Mouse (Mus musculus) cerebellum, postnatal 36 days (tissue): ENCODE results near the gene Gm21677.
"Not testable (repeated sequence)": the region's sequence is repeated elsewhere in the genome, so short reads cannot be mapped to it uniquely, and the experiment has no call there.

Experiments used
- DNase-seq, 2 experiments: peaks; one replicate each; pipeline ENCODE4 v3.0.0; 2021 to 2022; ENCODE audit warnings: mixed read lengths in 2 of 2

The Gm21677 gene

GRCm38 (mm10) chrY:3306349-3306748 is at the start of gene Gm21677:
Gene Gm21677, minus strand, starts transcription at chrY:3306449.
- not testable (repeated sequence) for DNase-seq

GRCm38 (mm10) chrY:3345229-3345628 is 39.0 kb upstream of the Gm21677 start, which contains the start of gene Gm21693:
Gene Gm21693, minus strand, starts transcription at chrY:3345329.
- not testable (repeated sequence) for DNase-seq

DNA sequence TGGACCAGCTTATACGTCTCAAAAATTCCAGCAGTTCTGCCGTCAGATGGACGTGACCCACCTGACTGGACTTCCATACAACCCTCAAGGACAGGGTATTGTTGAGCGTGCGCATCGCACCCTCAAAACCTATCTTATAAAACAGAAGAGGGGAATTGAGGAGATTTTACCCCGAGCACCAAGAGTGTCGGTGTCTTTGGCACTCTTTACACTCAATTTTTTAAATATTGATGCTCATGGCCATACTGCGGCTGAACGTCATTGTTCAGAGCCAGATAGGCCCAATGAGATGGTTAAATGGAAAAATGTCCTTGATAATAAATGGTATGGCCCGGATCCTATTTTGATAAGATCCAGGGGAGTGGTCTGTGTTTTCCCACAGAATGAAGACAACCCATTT is 34.4 kb upstream of the Gm21677 start:
- not testable (repeated sequence) for DNase-seq
